Mouse (Mus musculus) cortical plate, adult 2 months (tissue): ENCODE measurements at regions not wholly inside any gene's neighbourhood (a gene's known extent, or its start where the extent isn't known, plus 50 kb on each side); places are given as distances from the start of the nearest gene placed in this dataset.

Experiments used
- H3K27ac ChIP-seq: fragments of 200-500 bp; 2 replicates; pipeline ENCODE4 v1.5.1; 2012; ENCODE audit warnings: low read length, control low read depth, inconsistent platforms; ENCODE audit not compliant: insufficient read depth
- H3K4me1 ChIP-seq: fragments of 200-500 bp; 2 replicates; pipeline ENCODE4 v1.6.1; 2011; ENCODE audit warnings: low read length; ENCODE audit not compliant: control insufficient read depth, insufficient read depth
- H3K4me3 ChIP-seq: fragments of 200-500 bp; 2 replicates; pipeline ENCODE4 v1.5.1; 2011; ENCODE audit warnings: mild to moderate bottlenecking, low read length, control low read depth; ENCODE audit not compliant: insufficient read depth
- CTCF ChIP-seq: fragments of 200-500 bp; IDR thresholded peaks from 2 replicates; pipeline ENCODE4 v1.5.1; 2011; ENCODE audit warnings: mild to moderate bottlenecking, control low read depth, low read length; ENCODE audit not compliant: insufficient read depth; ENCODE audit errors: extremely low read depth
- POLR2A ChIP-seq: fragments of 200-500 bp; IDR thresholded peaks from 2 replicates; pipeline ENCODE4 v1.6.1; 2011; ENCODE audit warnings: mild to moderate bottlenecking, low read length, control low read depth; ENCODE audit not compliant: insufficient read depth; ENCODE audit errors: extremely low read depth

- no peak for TF ChIP-seq POLR2A
- TF ChIP-seq CTCF = no peak
- Histone ChIP-seq H3K4me1 (no peaks in the 10 kb centered on the region), H3K27ac (no peak overlapping the region), H3K4me3 (no peak overlapping the region)
Observed at GRCm38 (mm10) chr11:112672086-112672485, 109.9 kb upstream of the Sox9 start.

GRCm38 (mm10) chr11:112690047-112690446 lies 92.0 kb upstream of the Sox9 start:
- H3K27ac ChIP-seq = no peak overlapping the region
- TF ChIP-seq POLR2A = no peak
- no peak overlapping the region for H3K4me3 ChIP-seq
- H3K4me1 ChIP-seq = no peaks in the 10 kb centered on the region; the same call in 1 of the 2 replicates

- Histone ChIP-seq H3K27ac (no peak overlapping the region), H3K4me3 (no peak overlapping the region), H3K4me1 (no peaks in the 10 kb centered on the region)
- TF ChIP-seq CTCF = no peak
- TF ChIP-seq POLR2A = no peak
Observed at GRCm38 (mm10) chr11:112706091-112706490, 75.9 kb upstream of the Sox9 start.

GRCm38 (mm10) chr11:112708119-112708730 lies 73.8 kb upstream of the Sox9 start:
- Histone ChIP-seq H3K27ac (no peak overlapping the region), H3K4me3 (no peak overlapping the region), H3K4me1 (no peaks in the 10 kb centered on the region)
- TF ChIP-seq CTCF (no peak), POLR2A (no peak)

- TF ChIP-seq CTCF (no peak), POLR2A (no peak)
- Histone ChIP-seq H3K4me1 (no peaks in the 10 kb centered on the region), H3K27ac (no peak overlapping the region), H3K4me3 (no peak overlapping the region)
Observed at GRCm38 (mm10) chr11:112711656-112712055, 70.4 kb upstream of the Sox9 start.

GRCm38 (mm10) chr11:112718547-112718946 lies 63.5 kb upstream of the Sox9 start:
- Histone ChIP-seq H3K4me3 (no peak overlapping the region), H3K27ac (no peak overlapping the region), H3K4me1 (no peaks in the 10 kb centered on the region)
- TF ChIP-seq POLR2A (no peak), CTCF (no peak)

GRCm38 (mm10) chr11:112720652-112721051 lies 61.4 kb upstream of the Sox9 start:
- no peak overlapping the region for H3K4me3 ChIP-seq
- no peak overlapping the region for H3K27ac ChIP-seq
- no peaks in the 10 kb centered on the region for H3K4me1 ChIP-seq
- TF ChIP-seq CTCF (no peak), POLR2A (no peak)

GRCm38 (mm10) chr11:112722936-112723335 lies 59.1 kb upstream of the Sox9 start:
- TF ChIP-seq CTCF (no peak), POLR2A (no peak)

GRCm38 (mm10) chr11:112728154-112728952 lies 53.7 kb upstream of the Sox9 start:
- Histone ChIP-seq H3K4me3 (no peak overlapping the region), H3K27ac (no peak overlapping the region), H3K4me1 (peaks cover 2% of the 10 kb centered on the region; the same call in 1 of the 2 replicates)
- no peak for TF ChIP-seq POLR2A
- TF ChIP-seq CTCF = no peak

More at GRCm38 (mm10) chr11:112722936-112723335, 59.1 kb upstream of the Sox9 start:
- Histone ChIP-seq H3K4me3 (no peak overlapping the region), H3K4me1 (no peaks in the 10 kb centered on the region), H3K27ac (no peak overlapping the region)
